Mouse (Mus musculus) myocyte (in vitro differentiated cells): Measurements from ENCODE around the gene Bst2. TPM values are rescaled to one million over a fixed set of nuclear protein-coding genes. Genes with fewer than 3 reads are reported as not detected.

Experiments used
- H3K27me3 ChIP-seq: one replicate; pipeline ENCODE4 v1.6.1; 2011; ENCODE audit not compliant: control insufficient read depth, insufficient read depth, insufficient read length
- H3K36me3 ChIP-seq: one replicate; pipeline ENCODE4 v1.6.1; 2011; ENCODE audit not compliant: control insufficient read depth, insufficient read depth
- H3K4me2 ChIP-seq: one replicate; pipeline ENCODE4 v1.6.1; 2011; ENCODE audit warnings: low read depth, control low read depth
- H3K4me3 ChIP-seq: one replicate; pipeline ENCODE4 v1.5.1; 2011; ENCODE audit warnings: mild to moderate bottlenecking, control low read depth, moderate library complexity
- H3K79me2 ChIP-seq: one replicate; pipeline ENCODE4 v1.6.1; 2011; ENCODE audit not compliant: control insufficient read depth, insufficient read depth
- H3ac ChIP-seq: one replicate; pipeline ENCODE4 v1.6.1; 2011; ENCODE audit not compliant: control insufficient read depth, insufficient read length
- CEBPB ChIP-seq: IDR thresholded peaks from 2 replicates; pipeline ENCODE4 v1.6.1; 2011; ENCODE audit warnings: mild to moderate bottlenecking, moderate library complexity; ENCODE audit not compliant: poor library complexity, insufficient read depth, severe bottlenecking
- E2F4 ChIP-seq: IDR thresholded peaks from one replicate; pipeline ENCODE4 v1.6.1; 2011; ENCODE audit warnings: mild to moderate bottlenecking, control low read depth, moderate library complexity; ENCODE audit not compliant: insufficient read depth
- MAX ChIP-seq: IDR thresholded peaks from one replicate; pipeline ENCODE4 v1.6.1; 2011; ENCODE audit warnings: low read depth, mild to moderate bottlenecking, control low read depth
- MYOD1 ChIP-seq, 3 experiments: IDR thresholded peaks; one replicate each; pipeline ENCODE4 v1.6.1; 2011; ENCODE audit warnings: control low read depth in 2 of 3, low read depth in 2 of 3, mild to moderate bottlenecking in 2 of 3, moderate library complexity in 1 of 3; ENCODE audit not compliant: insufficient read length in 2 of 3, control insufficient read depth in 1 of 3
- MYOG ChIP-seq, 3 experiments: IDR thresholded peaks; one replicate each; pipeline ENCODE4 v1.6.1; 2011; ENCODE audit warnings: control low read depth in 2 of 3, low read depth in 2 of 3, mild to moderate bottlenecking in 2 of 3; ENCODE audit not compliant: insufficient read length in 2 of 3, control insufficient read depth in 1 of 3, insufficient read depth in 1 of 3
- POLR2A ChIP-seq: IDR thresholded peaks from one replicate; pipeline ENCODE4 v1.6.1; 2011; ENCODE audit warnings: low read depth, mild to moderate bottlenecking, control low read depth, moderate library complexity; ENCODE audit not compliant: insufficient read length
- POLR2AphosphoS2 ChIP-seq: IDR thresholded peaks from one replicate; pipeline ENCODE4 v1.6.1; 2011; ENCODE audit warnings: low read depth, control low read depth; ENCODE audit not compliant: insufficient read length
- REST ChIP-seq: IDR thresholded peaks from one replicate; pipeline ENCODE4 v1.6.1; 2011; ENCODE audit warnings: mild to moderate bottlenecking, control low read depth, moderate library complexity; ENCODE audit not compliant: insufficient read depth, insufficient read length
- SRF ChIP-seq: IDR thresholded peaks from one replicate; pipeline ENCODE4 v1.6.1; 2011; ENCODE audit warnings: low read depth; ENCODE audit not compliant: control insufficient read depth, insufficient read length
- TCF12 ChIP-seq: IDR thresholded peaks from one replicate; pipeline ENCODE4 v1.6.1; 2011; ENCODE audit warnings: mild to moderate bottlenecking, control low read depth; ENCODE audit not compliant: poor library complexity, insufficient read depth, severe bottlenecking
- TCF3 ChIP-seq: IDR thresholded peaks from one replicate; pipeline ENCODE4 v1.6.1; 2011; ENCODE audit warnings: low read depth, control low read depth; ENCODE audit not compliant: insufficient read length
- USF1 ChIP-seq: IDR thresholded peaks from one replicate; pipeline ENCODE4 v1.6.1; 2011; ENCODE audit warnings: low read depth, mild to moderate bottlenecking, control low read depth, moderate library complexity
- polyA plus RNA-seq: library from polyadenylated mRNA; unstranded; fragments of >200 nt; fragmentation: generic; extraction: Trizol; gene quantifications from one replicate; pipeline ENCODE4 v1.2.1, GENCODE M21; 2012; ENCODE audit warnings: missing spikeins

Gene Bst2
- polyA plus RNA-seq, 1 experiment = 33.9 TPM

DNA sequence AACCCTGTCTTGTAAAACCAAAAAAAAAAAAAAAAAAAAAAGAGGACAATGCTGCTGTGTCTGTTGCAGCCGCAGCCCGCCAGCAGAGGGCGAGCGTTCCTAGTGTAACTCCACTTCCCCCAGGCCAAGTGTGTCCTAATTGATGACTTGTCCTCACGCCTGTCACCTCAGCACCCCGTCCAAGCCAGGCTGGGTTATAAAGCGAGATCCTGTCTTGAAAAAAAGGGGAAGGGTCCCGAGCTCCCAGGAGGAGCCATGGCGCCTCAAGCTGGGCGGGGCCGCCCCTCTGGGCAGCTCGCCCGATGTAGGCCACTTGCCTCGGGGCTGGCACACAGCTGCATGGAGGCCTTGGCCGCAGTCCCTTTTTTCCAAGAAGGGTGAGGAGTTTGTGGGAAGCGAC lies 42.2 kb downstream of the Bst2 start:
- H3K4me3 ChIP-seq = no peak overlapping the region
- H3K36me3 ChIP-seq = no peaks in the 10 kb centered on the region
- TF ChIP-seq MYOG (IDR thresholded peaks at IDR 0.05; ENCODE audit: control insufficient read depth in 1 of 3, insufficient read depth in 1 of 3, insufficient read length in 2 of 3, low read depth in 2 of 3) = peak in 2 of 3 experiments; percentile 33 to 76
- TF ChIP-seq USF1 = no peak
- peak in 2 of 3 experiments; percentile 46 to 51 for TF ChIP-seq MYOD1 (IDR thresholded peaks at IDR 0.05; ENCODE audit: control insufficient read depth in 1 of 3, insufficient read length in 2 of 3, low read depth in 2 of 3)
- TF ChIP-seq REST = no peak
- H3K4me2 ChIP-seq = peak overlapping the region; percentile 62
- H3ac ChIP-seq = no peak overlapping the region
- H3K79me2 ChIP-seq = no peaks in the 10 kb centered on the region
- no peaks in the 10 kb centered on the region for H3K27me3 ChIP-seq

DNA sequence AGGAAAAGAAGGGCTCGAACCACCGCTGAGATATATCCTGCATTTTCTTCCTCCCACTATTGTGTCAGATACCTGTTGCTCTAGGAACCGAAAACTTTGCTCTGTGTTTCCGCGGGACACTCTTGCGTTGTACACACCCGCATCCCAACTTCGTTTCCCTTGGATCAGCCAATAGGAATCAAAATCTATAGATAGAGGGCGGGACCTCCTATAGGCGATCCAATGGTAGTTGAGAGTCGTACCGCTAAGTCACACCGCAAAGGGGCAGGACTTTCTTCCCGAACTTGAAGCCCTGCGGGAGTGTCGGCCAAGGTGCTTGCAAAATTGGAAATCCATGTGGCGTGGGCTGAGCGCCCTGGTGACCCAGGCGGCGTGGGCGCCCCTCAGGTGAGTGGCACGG lies 48.8 kb downstream of the Bst2 start:
- H3ac ChIP-seq = peak overlapping the region; percentile 67
- no peaks in the 10 kb centered on the region for H3K27me3 ChIP-seq
- H3K79me2 ChIP-seq = no peaks in the 10 kb centered on the region
- peak overlapping the region; percentile 47 for H3K4me3 ChIP-seq
- peak overlapping the region; percentile 81 for H3K4me2 ChIP-seq
- TF ChIP-seq POLR2A (peak; percentile 61), CEBPB (no peak), POLR2AphosphoS2 (peak; percentile 80)
- H3K36me3 ChIP-seq = no peaks in the 10 kb centered on the region

DNA sequence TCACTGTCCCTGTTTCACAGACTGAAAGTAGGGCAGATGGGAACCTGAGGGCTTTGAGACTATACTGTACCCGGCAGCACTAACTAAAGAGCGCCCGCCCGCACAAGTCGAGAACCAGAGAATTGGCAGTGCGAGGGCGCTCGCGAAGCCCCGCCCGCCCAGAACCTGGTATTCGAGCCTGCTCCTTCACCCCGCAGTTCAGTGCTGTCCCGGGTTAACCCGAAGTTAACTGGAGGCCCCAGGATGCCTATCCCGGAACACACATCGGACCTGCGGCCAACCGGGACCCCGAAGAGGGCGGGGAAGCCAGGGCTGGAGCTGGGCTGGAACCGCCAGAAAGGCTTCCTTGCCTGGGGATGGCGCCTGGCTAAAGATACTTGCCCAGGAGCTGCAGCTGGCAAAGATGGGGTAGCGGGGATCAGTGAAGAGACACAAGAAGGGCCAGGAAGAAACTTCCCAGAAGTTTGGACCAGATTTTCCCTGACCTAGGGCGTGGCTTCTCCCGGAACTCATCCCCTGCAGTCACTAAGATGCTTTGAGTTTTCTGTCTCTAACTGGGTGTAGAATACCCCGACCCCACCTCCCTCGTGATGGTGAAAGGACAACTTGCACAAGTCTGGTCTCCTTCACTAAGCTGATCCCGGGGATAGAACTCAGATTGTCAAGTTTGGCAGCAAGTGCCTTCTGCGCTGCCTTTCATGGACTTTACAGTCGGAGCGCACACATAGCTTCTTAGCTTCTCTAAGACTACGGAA lies 49.4 kb downstream of the Bst2 start, which contains the start of gene Gtpbp3:
TSS of gene Gtpbp3 (plus strand) at position 413 of the 755 bp plus-strand sequence.
- no peak for TF ChIP-seq MAX
- TF ChIP-seq POLR2A = peak; percentile 52
- no peak for TF ChIP-seq CEBPB
- no peak for TF ChIP-seq TCF3
- peak; percentile 35 for TF ChIP-seq POLR2AphosphoS2
- TF ChIP-seq REST = no peak
- Histone ChIP-seq H3ac (peak within 1 kb of the TSS; percentile 67), H3K79me2 (no peaks in the 10 kb centered on the region), H3K27me3 (no peaks in the 10 kb centered on the region), H3K4me2 (peak within 1 kb of the TSS; percentile 81), H3K4me3 (peak within 1 kb of the TSS; percentile 47), H3K36me3 (no peaks in the 10 kb centered on the region)

DNA sequence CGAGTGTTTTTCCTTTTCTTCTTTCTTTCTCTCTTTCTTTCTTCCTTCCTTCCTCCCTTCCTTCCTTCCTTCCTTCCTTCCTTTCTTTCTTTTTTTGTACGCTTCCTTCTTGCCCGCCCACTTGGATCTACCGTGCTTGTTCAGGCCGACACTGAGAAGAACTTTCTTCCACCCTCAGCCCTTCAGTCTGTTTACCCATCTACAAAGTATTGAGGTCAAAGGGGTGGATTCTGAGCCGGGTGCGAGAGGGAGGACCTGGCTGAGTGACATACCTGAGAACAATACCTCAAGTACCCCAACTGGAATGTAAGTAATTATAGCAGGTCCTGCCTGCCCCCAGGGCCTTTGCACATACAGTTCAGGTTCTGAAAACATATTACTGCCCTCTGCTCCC lies 51.1 kb downstream of the Bst2 start:
- Histone ChIP-seq H3ac (peak overlapping the region; percentile 12), H3K36me3 (no peaks in the 10 kb centered on the region), H3K4me3 (peak overlapping the region; percentile 47), H3K79me2 (no peaks in the 10 kb centered on the region), H3K4me2 (peak overlapping the region; percentile 56), H3K27me3 (no peaks in the 10 kb centered on the region)
- TF ChIP-seq REST = no peak
- TF ChIP-seq TCF3 = no peak
- TF ChIP-seq SRF = no peak
- TF ChIP-seq MYOG (IDR thresholded peaks at IDR 0.05; ENCODE audit: control insufficient read depth in 1 of 3, insufficient read depth in 1 of 3, insufficient read length in 2 of 3, low read depth in 2 of 3) = no peak
- no peak for TF ChIP-seq MAX
- no peak for TF ChIP-seq CEBPB
- TF ChIP-seq POLR2A = no peak
- no peak for TF ChIP-seq USF1
- TF ChIP-seq TCF12 = no peak
- TF ChIP-seq MYOD1 (IDR thresholded peaks at IDR 0.05; ENCODE audit: control insufficient read depth in 1 of 3, insufficient read length in 2 of 3, low read depth in 2 of 3) = no peak
- no peak for TF ChIP-seq POLR2AphosphoS2
- no peak for TF ChIP-seq E2F4

DNA sequence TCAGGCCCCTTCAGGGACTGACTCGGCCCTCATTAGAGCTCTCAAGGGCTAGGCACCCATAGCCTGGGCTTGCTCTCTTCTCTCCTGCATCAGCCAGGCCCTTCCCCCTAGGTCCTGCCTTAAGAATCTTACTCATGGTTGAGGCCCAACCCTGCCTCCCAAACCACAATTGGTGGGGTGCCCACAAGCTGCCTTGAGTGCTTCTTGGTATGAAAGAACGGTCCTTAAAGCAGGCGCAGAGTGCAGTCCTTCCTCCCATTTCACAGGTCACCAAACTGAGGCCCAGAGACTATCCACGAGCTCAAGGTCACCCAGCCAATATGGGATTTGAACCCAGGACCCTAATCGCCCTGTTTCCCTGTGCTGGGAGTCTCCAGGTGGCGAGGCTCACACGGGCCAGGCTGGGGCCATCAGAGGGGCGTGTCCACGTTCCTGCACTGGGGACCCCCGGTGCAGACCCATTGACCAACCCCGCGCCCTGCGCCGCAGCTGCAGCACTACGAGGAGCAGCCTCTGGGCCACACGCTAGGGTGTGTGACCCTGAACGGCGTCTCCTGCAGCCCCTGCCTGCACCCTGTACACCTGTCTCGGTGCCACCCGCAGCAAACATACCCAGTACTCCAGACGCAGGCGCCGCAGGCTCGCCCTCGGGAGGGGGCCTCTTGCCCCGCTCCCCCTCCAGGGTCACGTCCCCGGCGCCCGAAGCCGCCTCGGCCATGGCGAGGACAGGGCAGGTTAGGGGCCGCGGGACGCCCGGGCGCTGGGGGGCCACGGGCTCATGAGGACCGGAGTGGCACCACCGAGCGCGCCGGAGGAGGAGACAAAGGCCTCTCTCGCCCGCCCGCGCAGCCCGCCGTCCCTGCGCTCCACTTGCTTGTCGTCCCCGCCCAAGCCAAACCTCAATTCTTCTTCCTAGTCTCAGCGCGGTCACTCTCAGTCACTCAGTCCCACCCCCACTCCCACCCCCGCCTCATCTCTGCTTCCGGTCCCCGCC lies 51.8 kb downstream of the Bst2 start, which contains the start of gene Ano8:
TSS of gene Ano8 (minus strand) at position 822 of the 994 bp plus-strand sequence.
- peak within 1 kb of the TSS; percentile 12 for H3ac ChIP-seq
- peak within 1 kb of the TSS; percentile 47 for H3K4me3 ChIP-seq
- no peaks in the 10 kb centered on the region for H3K79me2 ChIP-seq
- H3K4me2 ChIP-seq = peak within 1 kb of the TSS; percentile 77
- no peaks in the 10 kb centered on the region for H3K36me3 ChIP-seq
- TF ChIP-seq MYOG (IDR thresholded peaks at IDR 0.05; ENCODE audit: control insufficient read depth in 1 of 3, insufficient read depth in 1 of 3, insufficient read length in 2 of 3, low read depth in 2 of 3) (peak in 2 of 3 experiments; percentile 43 to 56), MAX (no peak), E2F4 (no peak), TCF12 (no peak), REST (peak; percentile 11), MYOD1 (IDR thresholded peaks at IDR 0.05; ENCODE audit: control insufficient read depth in 1 of 3, insufficient read length in 2 of 3, low read depth in 2 of 3) (peak in 2 of 3 experiments; percentile 24 to 72), CEBPB (no peak), SRF (no peak), POLR2A (peak; percentile 75), TCF3 (no peak), POLR2AphosphoS2 (peak; percentile 64)
- no peaks in the 10 kb centered on the region for H3K27me3 ChIP-seq
